Mouse (Mus musculus) kidney, adult 2 months (tissue): ENCODE results near the gene Mllt3. TPM values are rescaled to one million over a fixed set of nuclear protein-coding genes. Genes with fewer than 3 reads are reported as not detected.

Source experiments
- DNase-seq: peaks from one replicate; pipeline ENCODE4 v3.0.0; 2021
- H3K27ac ChIP-seq: fragments of 200-500 bp; 2 replicates; pipeline ENCODE4 v1.5.1; 2012; ENCODE audit warnings: low read depth, low read length, control low read depth, inconsistent platforms; ENCODE audit not compliant: insufficient read depth
- H3K27me3 ChIP-seq: fragments of 200-500 bp; replicated peaks from 2 replicates; pipeline ENCODE4 v1.6.1; 2012; ENCODE audit warnings: mild to moderate bottlenecking, moderate library complexity, low read length, inconsistent platforms; ENCODE audit not compliant: control insufficient read depth, insufficient read depth
- H3K36me3 ChIP-seq: fragments of 200-500 bp; 2 replicates; pipeline ENCODE4 v1.6.1; 2012; ENCODE audit warnings: mild to moderate bottlenecking, moderate library complexity, low read length, inconsistent platforms; ENCODE audit not compliant: control insufficient read depth, insufficient read depth
- H3K4me1 ChIP-seq: fragments of 200-500 bp; 2 replicates; pipeline ENCODE4 v1.6.1; 2011; ENCODE audit warnings: low read length; ENCODE audit not compliant: control insufficient read depth, insufficient read depth
- H3K4me3 ChIP-seq: fragments of 200-500 bp; 2 replicates; pipeline ENCODE4 v1.5.1; 2011; ENCODE audit warnings: mild to moderate bottlenecking, low read depth, low read length, control low read depth; ENCODE audit not compliant: insufficient read depth
- CTCF ChIP-seq: fragments of 200-500 bp; conservative IDR thresholded peaks from 2 replicates; pipeline ENCODE4 v1.5.1; 2011; ENCODE audit warnings: low read depth, mild to moderate bottlenecking, control low read depth, low read length, moderate library complexity, mixed read lengths; ENCODE audit not compliant: insufficient read depth, insufficient read length
- POLR2A ChIP-seq: fragments of 200-500 bp; IDR thresholded peaks from one replicate; pipeline ENCODE4 v1.6.1; 2011; ENCODE audit warnings: low read depth, low read length, control low read depth
- WGBS: fragments of 180-500 bp; shearing (Covaris S2); methylation state at CpG from one replicate; pipeline ENCODE4 v1.1.7; 2018; 5-methylcytosine and 5-hydroxymethylcytosine counted together
- polyA plus RNA-seq: library from polyadenylated mRNA; depleted of rRNA; stranded (reverse); fragments of >200 nt; gene quantifications from 2 replicates; pipeline ENCODE4 v1.2.3, GENCODE M21; 2012

The Mllt3 gene
- polyA plus RNA-seq, 1 experiment, result 5.2 TPM

DNA sequence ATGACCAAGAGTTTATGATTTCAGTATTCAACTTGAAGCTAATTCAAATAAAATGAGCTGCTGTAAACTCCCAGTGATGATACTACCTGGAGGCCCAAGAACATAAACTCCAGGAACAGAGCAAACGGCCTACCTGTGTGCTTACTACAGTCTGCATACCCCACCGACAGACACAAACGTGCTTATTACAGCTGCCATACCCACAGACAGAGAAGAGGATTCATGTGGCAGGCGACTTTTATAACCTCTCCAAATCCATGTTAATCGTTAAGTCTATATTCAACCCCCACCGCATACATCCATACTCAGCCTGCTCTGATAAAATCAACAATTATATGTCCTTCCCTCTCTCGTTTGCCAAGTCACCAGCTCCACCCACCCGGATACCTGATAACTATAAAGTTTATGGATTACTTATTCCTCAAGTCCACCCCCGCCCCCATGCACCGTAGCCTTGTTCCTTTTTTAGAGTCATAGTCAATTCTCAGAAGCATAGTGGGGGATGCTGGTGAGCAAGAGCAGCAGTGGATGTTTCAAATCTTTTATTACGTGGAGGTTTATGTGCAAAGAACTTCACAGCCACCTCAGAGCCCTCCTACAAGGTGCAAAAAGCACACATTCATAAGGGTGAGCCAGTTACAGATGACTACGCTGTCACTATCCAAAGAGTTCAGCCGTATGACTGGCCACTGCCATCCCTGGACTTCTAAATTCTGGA lies 70.0 kb downstream of the Mllt3 start:
- TF ChIP-seq POLR2A, result no peak
- TF ChIP-seq CTCF, result no peak
- no peak for DNase-seq
- Histone ChIP-seq H3K4me1 (peaks cover 7% of the 10 kb centered on the region), H3K4me3 (no peak overlapping the region), H3K27ac (no peak overlapping the region), H3K36me3 (no peaks in the 10 kb centered on the region), H3K27me3 (no peaks in the 10 kb centered on the region)
- WGBS, result 51% methylated on average over 13 of the region's 13 CpGs

DNA sequence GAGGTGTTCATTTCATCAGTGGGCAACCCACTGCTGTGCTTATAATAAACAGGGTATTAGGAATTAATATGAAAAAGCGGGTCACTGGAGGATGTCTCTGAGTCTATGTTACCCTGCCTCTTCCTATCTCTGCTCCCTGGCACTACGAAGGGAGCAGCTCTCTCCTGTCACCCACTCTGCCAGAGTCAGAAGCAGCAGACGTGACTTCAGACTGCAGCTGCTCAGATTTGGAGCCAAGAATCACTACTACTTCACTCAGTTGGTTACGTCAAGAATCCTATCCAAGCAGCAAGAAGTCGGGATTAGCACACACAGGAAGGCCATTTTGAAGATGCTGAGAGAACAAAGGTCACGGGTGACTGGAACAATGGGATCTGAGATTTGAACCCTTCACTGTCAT lies 71.3 kb downstream of the Mllt3 start:
- 78% methylated on average over 6 of the region's 6 CpGs for WGBS
- peaks cover 11% of the 10 kb centered on the region for H3K4me1 ChIP-seq
- H3K36me3 ChIP-seq, result no peaks in the 10 kb centered on the region
- TF ChIP-seq CTCF, result no peak
- TF ChIP-seq POLR2A, result no peak
- H3K27ac ChIP-seq, result no peak overlapping the region
- no peak overlapping the region for H3K4me3 ChIP-seq
- no peaks in the 10 kb centered on the region for H3K27me3 ChIP-seq
- DNase-seq, result no peak

DNA sequence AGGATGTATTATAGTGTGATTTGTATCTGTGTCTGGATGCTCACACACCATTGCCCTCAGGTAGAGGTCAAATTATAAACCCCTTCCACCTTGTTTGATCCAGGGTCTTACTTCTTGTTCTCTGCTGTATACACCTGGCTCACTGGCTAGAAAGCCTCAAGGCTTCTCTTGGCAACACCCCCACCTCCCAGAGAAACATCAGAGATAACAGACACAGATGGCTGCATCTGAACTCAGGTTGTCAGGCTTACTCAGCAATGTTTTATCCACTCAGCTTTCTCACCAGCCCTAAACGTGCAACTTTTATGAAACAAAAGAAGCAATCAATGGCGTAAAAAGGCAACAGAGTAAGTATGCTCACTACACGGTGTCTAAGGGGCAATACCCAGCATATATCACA lies 75.3 kb downstream of the Mllt3 start:
- Histone ChIP-seq H3K36me3 (no peaks in the 10 kb centered on the region), H3K4me1 (peaks cover 9% of the 10 kb centered on the region), H3K27ac (no peak overlapping the region), H3K27me3 (no peaks in the 10 kb centered on the region), H3K4me3 (no peak overlapping the region)
- DNase-seq, result no peak
- TF ChIP-seq CTCF (no peak), POLR2A (no peak)
- 72% methylated on average over 3 of the region's 3 CpGs for WGBS

DNA sequence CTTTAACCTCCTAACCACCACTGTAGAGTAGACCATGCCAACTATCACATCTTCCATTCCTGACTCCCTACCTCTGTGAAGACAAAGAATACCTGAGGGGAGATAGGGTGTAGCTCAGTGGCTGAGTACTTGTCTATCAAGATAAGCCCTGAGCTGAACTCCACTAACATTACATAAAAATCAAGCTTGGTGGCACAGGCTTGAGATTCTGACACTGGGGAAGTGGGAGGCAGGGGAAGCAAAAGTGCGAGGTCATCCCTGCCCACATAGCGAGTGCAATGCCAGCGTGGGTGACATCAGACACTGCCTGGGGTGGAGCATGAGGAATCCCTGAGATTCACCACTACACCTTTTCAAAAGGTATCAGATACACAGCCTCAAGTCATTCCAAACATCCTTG lies 76.0 kb downstream of the Mllt3 start:
- Histone ChIP-seq H3K36me3 (no peaks in the 10 kb centered on the region), H3K27ac (no peak overlapping the region), H3K4me1 (peaks cover 9% of the 10 kb centered on the region), H3K4me3 (no peak overlapping the region), H3K27me3 (no peaks in the 10 kb centered on the region)
- TF ChIP-seq POLR2A (no peak), CTCF (no peak)
- DNase-seq, result no peak
- 87% methylated on average over 3 of the region's 3 CpGs for WGBS

DNA sequence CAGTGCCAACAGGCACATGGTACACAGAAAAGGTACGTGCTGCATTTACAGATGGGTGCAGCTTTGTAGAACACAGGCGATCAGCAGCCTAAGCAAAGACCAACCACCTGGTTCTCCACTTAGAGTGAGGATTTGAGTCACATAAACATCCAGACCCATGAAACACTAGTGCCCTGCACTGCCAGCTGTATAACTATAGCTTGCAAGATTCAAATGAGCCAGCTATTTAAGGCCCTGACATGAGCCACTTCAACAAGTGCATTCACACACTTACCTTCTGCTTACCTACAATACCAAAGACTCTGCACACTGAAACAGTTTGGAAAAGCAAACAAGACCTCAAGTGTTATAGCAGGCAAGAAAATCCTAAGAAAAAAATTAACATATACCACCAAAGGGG lies 78.0 kb downstream of the Mllt3 start:
- DNase-seq, result no peak
- H3K27ac ChIP-seq, result no peak overlapping the region
- peaks cover 6% of the 10 kb centered on the region for H3K4me1 ChIP-seq
- WGBS, result 82% methylated on average over 2 of the region's 2 CpGs
- no peak for TF ChIP-seq CTCF
- TF ChIP-seq POLR2A, result no peak
- H3K27me3 ChIP-seq, result no peaks in the 10 kb centered on the region
- no peak overlapping the region for H3K4me3 ChIP-seq
- no peaks in the 10 kb centered on the region for H3K36me3 ChIP-seq

DNA sequence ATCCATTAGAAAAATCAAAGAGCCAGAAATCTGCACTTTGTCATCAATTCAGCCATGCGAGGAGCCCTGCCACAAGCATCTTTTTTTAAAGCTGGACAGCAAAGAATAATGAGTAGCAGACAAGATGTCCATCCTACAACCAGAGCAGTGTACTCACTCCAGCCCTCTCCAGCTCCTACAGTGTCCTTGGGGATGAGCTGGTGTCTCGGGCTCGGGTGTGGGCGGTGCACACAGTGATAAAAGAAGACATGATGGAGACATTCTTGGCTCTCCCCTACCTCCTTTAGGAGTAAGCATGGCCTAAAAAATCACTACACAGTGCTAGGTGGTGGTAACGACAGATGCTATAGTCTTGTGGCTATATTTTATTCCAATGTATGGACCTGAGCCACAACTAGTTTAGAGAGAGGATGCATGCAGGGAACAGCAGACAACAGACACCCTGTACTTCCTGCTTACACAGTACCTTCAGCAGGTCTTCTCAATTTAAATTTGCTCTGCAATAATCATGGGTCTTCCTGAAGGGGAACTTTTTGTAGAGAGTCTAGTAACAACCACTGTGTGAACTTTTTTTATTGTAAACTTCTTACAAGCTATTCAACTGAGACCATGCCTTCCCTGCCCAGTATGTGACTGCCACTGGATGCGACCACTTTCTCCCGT lies 78.6 kb downstream of the Mllt3 start:
- 76% methylated on average over 7 of the region's 7 CpGs for WGBS
- H3K27ac ChIP-seq, result no peak overlapping the region
- H3K4me3 ChIP-seq, result no peak overlapping the region
- no peaks in the 10 kb centered on the region for H3K27me3 ChIP-seq
- no peak for DNase-seq
- H3K4me1 ChIP-seq, result peaks cover 6% of the 10 kb centered on the region
- no peaks in the 10 kb centered on the region for H3K36me3 ChIP-seq
- TF ChIP-seq POLR2A (no peak), CTCF (no peak)

DNA sequence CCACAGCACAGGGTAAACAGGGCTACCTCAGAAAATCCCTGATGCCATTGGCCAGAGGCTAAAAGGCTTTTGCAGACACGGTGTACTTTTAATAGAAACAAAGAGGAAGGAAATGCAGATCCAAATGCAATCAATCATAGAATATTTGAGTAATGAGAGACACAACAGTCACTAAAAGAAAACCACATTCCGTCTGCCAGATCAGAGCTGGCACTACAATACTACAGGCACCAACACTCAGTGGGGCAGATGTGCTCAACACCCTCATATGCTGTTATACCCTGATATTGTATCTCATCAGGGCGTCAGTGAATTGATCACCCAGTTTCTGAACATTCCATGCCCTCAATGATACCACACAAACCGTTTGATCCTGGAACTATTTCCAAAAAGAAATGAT lies 79.4 kb downstream of the Mllt3 start:
- WGBS, result 70% methylated on average over 4 of the region's 4 CpGs

More for the DNA sequence above, 79.4 kb downstream of the Mllt3 start:
- H3K27ac ChIP-seq, result no peak overlapping the region
- TF ChIP-seq CTCF, result no peak
- H3K27me3 ChIP-seq, result no peaks in the 10 kb centered on the region
- peaks cover 6% of the 10 kb centered on the region for H3K4me1 ChIP-seq
- DNase-seq, result no peak
- no peaks in the 10 kb centered on the region for H3K36me3 ChIP-seq
- H3K4me3 ChIP-seq, result no peak overlapping the region
